Mouse (Mus musculus): ENCODE data around the gene Lce1j.

DNA sequence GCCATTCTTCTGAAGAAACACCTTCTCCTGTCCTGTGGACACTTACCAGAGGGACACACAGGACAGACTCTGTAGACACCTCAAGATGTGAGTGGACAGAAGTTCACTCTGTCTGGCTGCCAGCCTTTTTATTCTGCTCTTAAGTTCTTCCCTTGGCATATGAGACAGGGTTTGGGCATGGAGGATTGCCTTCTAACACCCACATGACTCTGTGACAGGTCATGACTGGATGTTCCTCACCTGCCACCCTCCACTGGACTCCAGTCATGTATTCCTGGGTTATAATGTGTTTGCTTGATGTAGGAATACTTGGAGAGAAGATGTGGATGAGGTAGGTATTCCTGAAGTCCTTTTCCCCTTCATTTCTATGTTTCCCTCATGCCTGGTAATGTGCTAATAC, 17.5 kb upstream of the Lce1j start, which contains the start of gene Lce1k:
- TF ChIP-seq POLR2A (IDR thresholded peaks at IDR 0.05; ENCODE audit: borderline replicate concordance, low read depth, low read length) (no peak), CTCF (IDR thresholded peaks at IDR 0.05; ENCODE audit: low read depth, low read length) (no peak)
